ENCODE assay signal across 42 mouse cellular contexts in the genomic region with DNA sequence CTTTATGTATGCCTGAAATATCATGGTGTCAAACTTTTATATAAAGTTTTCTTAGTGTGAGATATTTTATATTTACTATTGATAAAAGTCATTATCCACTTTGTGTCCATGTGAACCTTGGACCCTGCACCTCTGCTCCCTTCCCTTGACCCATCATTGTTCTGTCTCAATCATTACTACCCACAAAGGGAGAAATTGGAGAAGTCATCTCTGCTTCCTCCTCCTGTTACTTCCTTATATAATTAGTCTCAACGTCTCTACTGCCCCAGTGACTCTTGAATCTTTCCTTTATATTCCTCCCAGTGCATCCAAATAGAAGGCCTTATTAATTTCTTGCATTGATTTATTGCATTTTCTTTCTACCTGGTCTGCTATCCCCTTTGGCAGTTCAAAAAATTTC. TPM values are rescaled to one million over a fixed set of nuclear protein-coding genes. Genes with fewer than 3 reads are reported as not detected.
"Had no signal": no experiment of that assay in that cellular context is flagged by ENCODE, and none has a peak within 500 bp of the region (broad histone marks: within the 10 kb centered on the region; RNA-seq: fewer than 3 reads in every experiment).

No protein-coding gene starts in this region.

- H3K27ac ChIP-seq: gastrocnemius, adult 2 months; heart, embryonic 10.5 days; hindbrain, embryonic 10.5 days; hindbrain, embryonic 12.5 days; hindbrain, embryonic 15.5 days; hindbrain, postnatal 0 days; kidney, embryonic 15.5 days; kidney, postnatal 0 days; limb, embryonic 13.5 days; limb, embryonic 15.5 days had no signal

- DNase-seq: gastrocnemius, adult 2 months; gastrocnemius, postnatal 10 days; gastrocnemius, postnatal 25 days; heart, adult 11 months; heart, postnatal 10 days; heart, postnatal 4 days; kidney, adult 11 months; kidney, adult 2 months; kidney, adult 9 months; kidney, postnatal 14 days; kidney, postnatal 36 days; layer of hippocampus, adult 9-11 months; layer of hippocampus, postnatal 36 days; left cerebral cortex, postnatal 4 days had no signal

- H3K4me3 ChIP-seq: gastrocnemius, adult 2 months; heart, embryonic 10.5 days; heart, embryonic 12.5 days; hindbrain, embryonic 10.5 days; hindbrain, embryonic 12.5 days; hindbrain, embryonic 15.5 days; kidney, embryonic 15.5 days; limb, embryonic 13.5 days; limb, embryonic 15.5 days had no signal

- H3K9ac ChIP-seq: heart, embryonic 12.5 days; hindbrain, embryonic 12.5 days; hindbrain, embryonic 15.5 days; kidney, embryonic 15.5 days; limb, embryonic 13.5 days; limb, embryonic 15.5 days had no signal

- H3K27me3 ChIP-seq: heart, embryonic 12.5 days; hindbrain, embryonic 12.5 days; hindbrain, embryonic 15.5 days; kidney, embryonic 15.5 days; limb, embryonic 13.5 days; limb, embryonic 15.5 days had no signal

- ATAC-seq: hindbrain, postnatal 0 days; intestine, embryonic 16.5 days had no signal

- H3K4me1 ChIP-seq: heart, embryonic 10.5 days; heart, embryonic 12.5 days; hindbrain, embryonic 10.5 days; hindbrain, embryonic 12.5 days; hindbrain, embryonic 15.5 days; kidney, embryonic 15.5 days; limb, embryonic 13.5 days; limb, embryonic 15.5 days had no signal

RNA-seq across cellular contexts. Expression of gene Adig, which starts 40.0 kb away (rescaled TPM):
- total RNA-seq: hindbrain, postnatal 0 days; layer of hippocampus, adult 18-20 months; layer of hippocampus, adult 8-10 months; layer of hippocampus, postnatal 14 days; layer of hippocampus, postnatal 36 days; left cerebral cortex, adult 18-20 months; left cerebral cortex, adult 8-10 months; left cerebral cortex, postnatal 10 days; left cerebral cortex, postnatal 25 days; left cerebral cortex, postnatal 4 days; liver, adult 2 months had no signal
- polyA plus RNA-seq: frontal cortex, adult 2 months; heart, embryonic 10.5 days; heart, embryonic 12.5 days; heart, embryonic 14.5 days; heart, embryonic 16.5 days; hindbrain, embryonic 10.5 days; hindbrain, embryonic 12.5 days; hindbrain, embryonic 15.5 days; hindbrain, postnatal 0 days; intestine, embryonic 14.5 days; intestine, embryonic 16.5 days; kidney, embryonic 15.5 days; kidney, postnatal 0 days; liver, adult 2 months had no signal

RNA-seq across cellular contexts. Expression of gene Arhgap40, which starts 50.1 kb away (rescaled TPM):
- total RNA-seq: gastrocnemius, postnatal 10 days; gastrocnemius, postnatal 25 days; gastrocnemius, postnatal 4 days; heart, adult 8-10 months; heart, postnatal 10 days; heart, postnatal 25 days; heart, postnatal 4 days; layer of hippocampus, adult 18-20 months; layer of hippocampus, postnatal 36 days; left cerebral cortex, adult 18-20 months; left cerebral cortex, postnatal 10 days; liver, adult 2 months had no signal
- polyA plus RNA-seq: heart, embryonic 10.5 days; heart, embryonic 16.5 days; large intestine, adult 2 months; limb, embryonic 11.5 days; liver, adult 2 months had no signal
